Mouse (Mus musculus) adrenal gland, adult 2 months (tissue): Measurements from ENCODE around the gene Tmem45b. TPM values are rescaled to one million over a fixed set of nuclear protein-coding genes. Genes with fewer than 3 reads are reported as not detected.
"Not testable (repeated sequence)": the region's sequence is repeated elsewhere in the genome, so short reads cannot be mapped to it uniquely, and the experiment has no call there.

Experiments
- DNase-seq: peaks from one replicate; pipeline ENCODE4 v3.0.0; 2021
- long read RNA-seq: library from polyadenylated mRNA; stranded (forward); transcript quantifications from one replicate; pipeline ENCODE4 v2.0.0, GENCODE M21; 2021
- polyA plus RNA-seq: library from polyadenylated mRNA; depleted of rRNA; stranded (reverse); fragments of >200 nt; gene quantifications from 2 replicates; pipeline ENCODE4 v1.2.3, GENCODE M21; 2012; rRNA removed
- total RNA-seq, 2 experiments: library from RNA; stranded (reverse); gene quantifications; 2 replicates each; pipeline ENCODE4 v1.2.3; 2021

Tmem45b gene
- total RNA-seq (10 to 100 TPM; 35.3 to 36.9 TPM), polyA plus RNA-seq (43.2 and 104 TPM in 2 replicates)
- long read RNA-seq, transcript Tmem45b-201 (6 exons, 1,799 nt) = major isoform, 26 of 30 reads
- long read RNA-seq, partial matches to known transcripts = 1 of 30 reads
- long read RNA-seq, other reads (novel, unspliced or antisense) = 2 of 30 reads

DNA sequence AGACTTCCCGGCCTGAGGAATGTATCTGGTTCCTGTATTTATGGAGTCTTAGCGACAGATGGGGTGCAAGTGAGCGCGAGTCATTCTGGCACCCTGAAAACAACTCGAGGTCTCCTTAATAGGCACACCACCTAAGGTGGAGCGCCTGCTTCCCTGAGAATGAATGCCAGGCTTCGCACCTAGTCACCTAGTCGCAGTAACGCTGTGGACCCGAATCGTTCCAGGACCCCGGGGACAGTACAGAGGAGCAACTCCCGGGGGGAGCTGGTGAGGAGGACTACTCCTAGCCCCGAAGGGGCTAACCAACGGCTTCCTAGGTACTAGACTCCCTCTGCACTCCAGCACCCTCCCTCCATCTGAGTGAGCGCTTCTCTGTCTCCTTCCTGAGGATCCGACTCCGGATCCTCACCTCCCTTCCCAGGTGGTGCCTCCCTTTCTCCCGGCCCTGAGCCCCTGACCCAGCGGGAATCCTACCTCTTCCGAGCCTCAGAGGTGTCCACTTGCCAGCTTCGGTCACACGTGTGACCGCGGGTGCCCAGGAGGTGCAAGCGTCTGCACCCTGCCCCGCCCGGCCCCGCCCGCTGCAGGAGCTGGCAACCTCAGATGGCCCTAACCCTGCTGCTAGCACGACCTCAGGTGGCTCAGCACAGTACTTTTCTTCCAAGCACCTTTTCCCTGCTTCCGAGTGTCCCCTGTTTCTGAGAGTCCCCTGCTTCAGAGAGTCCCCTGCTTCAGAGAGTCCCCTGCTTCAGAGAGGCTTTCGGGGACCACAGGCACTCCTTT is at the start of gene Tmem45b:
Gene Tmem45b, minus strand, starts transcription at position 771 of the 783 bp plus-strand sequence.
- DNase-seq = peak; percentile 10

DNA sequence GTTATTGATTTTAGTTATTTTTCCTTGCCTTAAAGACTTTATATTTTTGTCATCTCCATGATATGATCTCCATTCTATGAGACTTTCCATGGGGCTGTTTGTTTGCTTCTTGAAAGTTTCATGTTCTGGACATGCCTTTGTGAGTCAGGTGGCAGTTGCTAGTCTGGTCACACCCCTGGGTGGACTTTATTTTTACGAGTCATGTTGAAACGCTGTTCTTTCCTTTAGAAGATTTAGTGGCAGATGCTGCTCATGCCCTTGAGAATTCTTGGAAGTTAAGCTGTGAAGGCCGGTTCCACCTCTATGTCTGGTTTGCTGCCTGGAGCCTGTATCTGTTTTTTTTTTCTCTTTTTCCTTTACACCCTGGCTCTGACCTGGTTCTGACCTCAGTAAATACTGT is 43.9 kb upstream of the Tmem45b start:
- DNase-seq = peak; percentile 31

DNA sequence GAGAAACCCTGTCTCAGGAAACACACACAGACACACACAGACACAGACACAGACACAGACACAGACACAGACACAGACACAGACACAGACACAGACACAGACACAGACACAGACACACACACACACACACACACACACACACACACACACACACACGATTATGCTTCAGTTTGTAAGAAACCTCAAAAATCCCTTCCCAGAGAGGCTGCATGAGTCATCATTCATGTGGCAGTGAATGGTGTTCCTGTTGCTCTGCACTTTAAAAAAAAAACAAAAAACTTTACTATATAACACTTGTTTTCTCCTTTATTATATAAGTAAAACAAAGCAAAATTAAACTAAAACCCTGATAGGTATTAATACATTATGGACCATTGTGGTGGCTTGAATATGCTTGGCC is 37.0 kb upstream of the Tmem45b start:
- DNase-seq = not testable (repeated sequence)

- DNase-seq = no peak
Measured at GRCm38 (mm10) chr9:31463190-31463589, 1.1 kb downstream of the Tmem45b start.

DNA sequence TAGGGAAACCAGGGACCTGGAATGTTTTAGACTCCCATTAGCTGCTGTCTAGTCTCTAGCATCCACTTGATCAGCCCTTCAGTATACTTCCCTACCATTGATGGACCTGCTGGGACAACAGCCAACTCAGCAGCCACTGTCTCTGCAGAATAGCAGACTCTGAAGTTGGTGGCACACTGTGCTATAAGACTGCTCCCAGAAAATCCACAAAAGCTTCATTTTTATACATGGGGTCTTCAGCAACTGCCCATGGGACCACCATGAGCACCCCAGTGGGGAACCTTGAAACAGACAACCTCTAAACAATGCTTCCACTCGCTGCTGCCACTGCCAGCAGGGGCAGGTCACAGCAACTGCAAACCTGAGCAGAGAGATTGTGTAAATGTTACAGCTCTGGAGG is 9.9 kb downstream of the Tmem45b start:
- no peak for DNase-seq

DNA sequence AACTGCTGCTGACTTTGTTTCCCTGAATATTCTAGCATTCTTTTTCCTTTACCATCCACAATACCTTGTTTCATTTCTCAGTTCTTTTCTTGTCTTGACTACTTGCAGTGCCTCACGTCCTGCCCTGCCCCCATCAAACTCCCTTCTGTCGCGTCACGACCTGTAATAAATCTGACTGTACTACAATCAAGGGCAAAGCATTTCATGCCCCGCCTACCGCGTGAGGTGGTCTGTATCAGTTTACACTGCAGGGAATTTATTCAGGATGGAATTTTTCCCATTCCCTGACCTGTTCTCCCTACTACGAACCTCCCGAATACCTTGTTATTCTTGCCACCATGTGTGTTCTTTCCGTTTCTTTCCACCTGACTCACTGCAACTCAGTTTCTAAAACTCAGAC is 12.1 kb downstream of the Tmem45b start:
- peak; percentile 50 for DNase-seq

GRCm38 (mm10) chr9:31449145-31449772 is 15.0 kb downstream of the Tmem45b start:
- no peak for DNase-seq

DNA sequence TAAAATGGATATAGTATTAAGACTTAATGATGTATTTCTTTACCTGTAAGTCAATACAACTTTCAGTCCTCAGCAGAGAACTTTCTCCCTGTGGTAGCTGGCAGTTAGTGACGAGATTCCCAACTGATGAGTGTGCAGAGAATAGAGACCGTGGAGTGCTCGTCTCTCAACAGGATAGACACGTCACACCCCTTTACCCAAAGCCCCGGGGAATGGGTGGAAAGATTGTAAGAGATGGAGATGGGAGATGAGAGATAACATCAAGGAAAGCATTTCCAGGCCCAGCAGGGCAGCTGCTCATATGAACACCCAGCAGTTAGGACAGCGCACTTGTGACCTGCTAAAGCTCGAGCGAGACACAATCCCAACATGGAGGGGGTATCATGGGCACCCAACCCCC is 20.0 kb downstream of the Tmem45b start:
- no peak for DNase-seq

DNA sequence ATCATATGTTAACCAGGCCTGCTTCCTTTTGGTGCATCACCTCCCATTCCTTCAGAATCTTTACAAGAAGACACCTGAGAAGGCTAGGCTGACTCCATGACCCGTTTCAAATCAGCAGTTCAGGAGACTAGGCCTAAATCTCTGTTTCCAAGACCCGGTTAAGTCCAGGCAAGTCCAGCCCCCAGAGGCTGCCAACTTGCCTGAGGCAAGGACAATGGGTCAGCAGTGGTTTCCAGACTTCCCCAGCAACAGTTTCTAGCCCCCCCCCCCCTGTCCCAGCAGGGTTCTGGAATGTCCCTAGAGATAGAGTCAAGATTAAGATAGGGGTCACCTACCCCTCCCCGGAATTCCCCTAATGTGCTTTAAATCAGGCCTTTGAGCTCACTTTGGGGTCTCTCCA is 22.8 kb downstream of the Tmem45b start:
- DNase-seq = no peak

- DNase-seq = no peak
Measured at GRCm38 (mm10) chr9:31440366-31440765, 23.9 kb downstream of the Tmem45b start.

DNA sequence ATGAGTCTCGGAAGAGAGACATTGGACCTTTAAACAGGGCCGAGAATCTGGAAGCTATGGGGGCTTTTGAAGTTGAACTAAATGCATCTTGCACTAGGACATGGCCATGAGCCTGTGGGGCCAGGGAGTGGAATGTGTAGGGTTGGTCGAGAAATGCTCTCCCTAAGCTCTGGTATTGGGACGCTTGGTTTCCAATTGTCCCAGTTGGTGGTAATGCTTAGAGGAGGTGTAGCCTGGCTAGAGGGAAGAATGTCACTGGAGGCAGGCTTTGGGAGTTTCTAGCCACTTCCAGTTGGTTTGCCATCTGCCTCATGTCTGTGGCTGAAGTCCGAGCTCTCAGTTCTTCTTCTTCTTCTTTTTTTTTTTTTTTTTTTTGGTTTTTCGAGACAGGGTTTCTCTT is 24.9 kb downstream of the Tmem45b start:
- no peak for DNase-seq

- DNase-seq = no peak
Measured at GRCm38 (mm10) chr9:31438834-31439233, 25.4 kb downstream of the Tmem45b start.

DNA sequence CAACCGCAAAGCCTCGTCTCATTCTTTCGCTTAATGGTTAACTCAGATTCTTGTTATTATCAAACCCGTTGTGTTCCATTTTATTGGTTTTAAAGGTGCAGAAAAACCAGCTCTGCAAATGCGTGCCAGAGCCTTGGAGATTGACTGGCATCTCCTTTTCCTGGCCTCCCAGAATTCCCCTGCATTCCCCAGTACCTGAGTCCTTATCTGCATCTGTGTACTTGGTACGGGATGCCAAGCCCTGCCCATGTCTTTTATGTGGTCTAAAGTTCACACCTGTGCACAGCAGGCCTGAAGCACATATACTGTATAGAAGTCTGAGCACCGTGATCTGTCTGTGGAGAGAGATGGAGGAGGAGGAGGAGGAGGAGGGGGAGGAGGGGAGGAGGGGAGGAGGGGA is 26.4 kb downstream of the Tmem45b start:
- DNase-seq = no peak

- DNase-seq = no peak
Measured at GRCm38 (mm10) chr9:31435415-31435814, 28.8 kb downstream of the Tmem45b start.

GRCm38 (mm10) chr9:31433431-31433830 is 30.8 kb downstream of the Tmem45b start:
- DNase-seq = no peak

DNA sequence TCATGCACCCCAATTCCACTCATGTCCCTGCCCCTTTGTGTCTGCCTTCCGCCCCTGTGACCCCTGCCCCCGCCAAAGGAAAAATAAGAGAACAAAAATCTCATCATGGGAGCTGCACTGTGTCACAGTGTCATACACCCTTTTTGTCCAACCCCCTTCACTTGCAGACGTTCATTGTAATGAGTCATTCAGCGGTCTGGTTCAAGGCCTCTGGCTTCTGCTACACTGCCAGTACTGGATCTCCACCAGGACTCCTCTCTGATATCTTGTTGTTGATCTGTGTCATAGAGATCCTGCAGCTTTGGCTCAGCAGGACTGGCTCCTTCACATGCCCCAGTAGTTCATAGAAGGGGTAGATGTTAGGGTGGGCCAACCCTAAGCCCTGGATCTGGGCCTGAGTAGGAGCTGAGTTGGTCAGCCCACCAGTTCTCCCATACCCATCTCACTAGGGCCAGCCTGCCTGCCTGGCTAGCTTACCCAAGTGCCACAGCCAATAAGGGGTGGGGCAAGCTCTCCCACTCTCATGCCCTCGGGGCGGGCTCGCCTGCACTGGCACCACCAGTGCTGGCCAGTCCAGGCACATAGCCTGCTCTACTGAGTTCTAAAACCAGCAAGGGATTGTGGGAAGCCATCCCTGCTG is 31.8 kb downstream of the Tmem45b start:
- peak; percentile 86 for DNase-seq

GRCm38 (mm10) chr9:31431751-31432150 is 32.5 kb downstream of the Tmem45b start:
- peak; percentile 37 for DNase-seq

DNA sequence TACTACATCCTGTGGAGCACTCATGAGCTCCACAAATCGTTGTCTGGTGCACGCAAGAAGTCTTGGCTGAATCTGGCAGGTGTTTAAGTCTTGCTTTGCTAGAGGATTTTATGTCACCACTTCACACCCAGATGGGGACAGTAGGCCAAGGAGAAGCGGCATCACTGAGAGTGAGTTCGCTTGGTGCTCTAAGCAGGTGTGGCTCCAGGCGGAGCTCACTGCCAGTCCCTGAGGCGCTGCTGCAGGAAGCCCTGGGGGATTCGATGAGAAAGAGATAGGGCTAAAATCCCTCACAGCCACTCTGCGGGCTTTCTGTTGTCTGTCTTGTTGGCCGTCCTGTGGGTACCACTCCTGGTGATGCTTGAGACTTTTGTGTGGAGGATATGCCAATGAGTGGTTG is 34.3 kb downstream of the Tmem45b start:
- no peak for DNase-seq

DNA sequence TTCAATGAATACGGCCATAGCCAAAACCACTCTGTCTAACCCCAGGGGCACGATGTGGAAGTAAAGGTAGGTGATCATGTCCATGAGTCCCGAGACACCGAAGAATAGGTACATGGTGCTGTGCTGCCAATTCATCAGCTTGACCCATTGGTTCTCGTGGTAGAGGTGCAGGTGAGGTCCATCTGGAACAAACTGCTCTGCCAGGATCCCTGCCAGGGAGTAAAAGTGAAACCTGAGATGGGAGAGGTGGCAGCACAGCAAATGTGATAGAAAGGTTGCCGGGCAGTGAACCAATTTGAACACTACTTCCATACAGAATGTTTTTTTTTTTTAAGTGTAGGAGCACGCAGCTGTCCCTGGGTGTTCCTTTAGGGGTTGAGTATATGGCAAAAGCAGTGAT is 35.3 kb downstream of the Tmem45b start:
- no peak for DNase-seq

DNA sequence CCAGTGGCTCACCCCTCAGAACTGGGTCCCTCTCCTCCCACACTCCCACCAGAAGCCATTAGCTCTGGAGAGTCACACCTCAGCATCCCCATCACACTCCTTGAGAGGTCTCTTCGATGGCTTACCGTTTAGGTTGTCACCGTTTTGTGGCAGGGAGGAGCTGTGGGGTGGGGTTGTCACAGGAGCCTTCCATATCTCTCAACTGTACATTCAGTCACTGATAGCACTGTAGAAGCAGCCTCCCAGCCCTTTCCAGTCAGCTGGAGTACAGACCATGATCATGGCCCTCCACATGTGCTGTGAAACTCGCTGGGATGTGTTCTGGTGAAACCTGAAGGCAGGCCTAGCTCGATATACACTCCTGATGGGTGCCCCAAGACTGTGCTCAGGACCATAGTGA is 42.1 kb downstream of the Tmem45b start:
- no peak for DNase-seq

- DNase-seq = no peak
Measured at GRCm38 (mm10) chr9:31418821-31419220, 45.4 kb downstream of the Tmem45b start.

GRCm38 (mm10) chr9:31412165-31412564 is 52.1 kb downstream of the Tmem45b start:
- DNase-seq = no peak

DNA sequence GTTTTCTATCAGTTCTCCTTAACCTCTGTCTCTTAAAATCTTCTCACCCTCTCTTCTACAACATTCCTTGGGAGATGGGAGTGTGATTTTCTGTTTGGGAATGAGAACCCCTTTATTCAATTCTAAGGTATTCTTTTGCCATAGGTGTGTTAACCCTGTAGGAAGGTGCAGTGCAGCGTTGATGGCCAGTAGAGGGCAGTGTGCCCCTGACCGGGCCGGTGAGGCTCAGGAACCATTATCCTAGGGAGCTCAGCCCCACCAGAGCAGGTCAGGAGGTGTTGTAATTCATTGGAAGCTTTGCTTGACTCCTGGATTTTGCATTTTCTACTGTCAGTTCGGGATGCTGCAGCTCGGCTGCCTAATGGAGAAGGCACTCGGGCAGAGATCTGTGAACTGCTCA is 59.0 kb downstream of the Tmem45b start:
- DNase-seq = peak; percentile 22
